Mouse (Mus musculus) hindbrain, embryonic 12.5 days (tissue): ENCODE results near the gene Chp2. TPM values are rescaled to one million over a fixed set of nuclear protein-coding genes. Genes with fewer than 3 reads are reported as not detected.
A peak's percentile ranks its signal among the peaks of the same experiment; 100 is the strongest.
"Not testable (repeated sequence)": the region's sequence is repeated elsewhere in the genome, so short reads cannot be mapped to it uniquely, and the experiment has no call there.

Source experiments
- ATAC-seq: fragments of 200-750 bp; cut with Nextera tagmentation; 2 replicates; pipeline ENCODE4 v1.8.0; 2017; ENCODE audit warnings: moderate TSS enrichment; ENCODE audit not compliant: low FRiP score
- H3K27ac ChIP-seq: fragments of 300-500 bp; sonication (generic); 2 replicates; pipeline ENCODE4 v1.5.1; 2016; ENCODE audit warnings: mild to moderate bottlenecking
- H3K27me3 ChIP-seq: fragments of 300-500 bp; sonication (generic); 2 replicates; pipeline ENCODE4 v1.6.1; 2016; ENCODE audit warnings: mild to moderate bottlenecking
- H3K36me3 ChIP-seq: fragments of 300-500 bp; sonication (generic); 2 replicates; pipeline ENCODE4 v1.6.1; 2016; ENCODE audit warnings: mild to moderate bottlenecking
- H3K4me1 ChIP-seq: fragments of 300-500 bp; sonication (generic); 2 replicates; pipeline ENCODE4 v1.6.1; 2016
- H3K4me2 ChIP-seq: fragments of 300-500 bp; sonication (generic); replicated peaks from 2 replicates; pipeline ENCODE4 v1.6.1; 2016; ENCODE audit warnings: mild to moderate bottlenecking
- H3K4me3 ChIP-seq: fragments of 300-500 bp; sonication (generic); 2 replicates; pipeline ENCODE4 v1.5.1; 2016; ENCODE audit warnings: mild to moderate bottlenecking
- H3K9ac ChIP-seq: fragments of 300-500 bp; sonication (generic); 2 replicates; pipeline ENCODE4 v1.6.1; 2016; ENCODE audit warnings: mild to moderate bottlenecking, moderate library complexity
- H3K9me3 ChIP-seq: fragments of 300-500 bp; sonication (generic); replicated peaks from 2 replicates; pipeline ENCODE4 v1.6.1; 2016; ENCODE audit warnings: mild to moderate bottlenecking
- WGBS: fragments of 180-500 bp; shearing (Covaris S2); methylation state at CpG from one replicate; pipeline ENCODE4 v1.1.7; 2016; 5-methylcytosine and 5-hydroxymethylcytosine counted together
- polyA plus RNA-seq: library from polyadenylated mRNA; unstranded; fragments of >200 nt; fragmentation: Nextera tagmentation; extraction: Ambion mirVana; gene quantifications from 2 replicates; pipeline ENCODE4 v1.2.1, GENCODE M21; 2016

Chp2 gene
- polyA plus RNA-seq, 1 experiment from 2014 or later = 0.28 TPM

- H3K27me3 ChIP-seq = no peaks in the 10 kb centered on the region
- WGBS = 83% methylated on average over 2 of the region's 2 CpGs
Observed at GRCm38 (mm10) chr7:122206121-122206520, 13.2 kb upstream of the Chp2 start.

GRCm38 (mm10) chr7:122208276-122209021 is 10.8 kb upstream of the Chp2 start:
- H3K27ac ChIP-seq = no peak overlapping the region
- no peaks in the 10 kb centered on the region for H3K27me3 ChIP-seq
- no peak overlapping the region for H3K9ac ChIP-seq
- H3K4me2 ChIP-seq = no peak overlapping the region
- no peaks in the 10 kb centered on the region for H3K9me3 ChIP-seq
- ATAC-seq = no peak
- H3K4me3 ChIP-seq = no peak overlapping the region
- no peaks in the 10 kb centered on the region for H3K4me1 ChIP-seq
- 61% methylated on average over 7 of the region's 7 CpGs for WGBS
- no peaks in the 10 kb centered on the region for H3K36me3 ChIP-seq

More at GRCm38 (mm10) chr7:122206121-122206520, 13.2 kb upstream of the Chp2 start:
- H3K4me3 ChIP-seq = no peak overlapping the region
- no peaks in the 10 kb centered on the region for H3K9me3 ChIP-seq
- no peak overlapping the region for H3K27ac ChIP-seq
- ATAC-seq = no peak
- no peaks in the 10 kb centered on the region for H3K36me3 ChIP-seq
- no peak overlapping the region for H3K9ac ChIP-seq
- no peak overlapping the region for H3K4me2 ChIP-seq
- H3K4me1 ChIP-seq = no peaks in the 10 kb centered on the region

GRCm38 (mm10) chr7:122226020-122226742 is 6.9 kb downstream of the Chp2 start:
- no peaks in the 10 kb centered on the region for H3K36me3 ChIP-seq
- H3K27me3 ChIP-seq = no peaks in the 10 kb centered on the region
- H3K9me3 ChIP-seq = no peaks in the 10 kb centered on the region
- no peak overlapping the region for H3K27ac ChIP-seq
- H3K4me2 ChIP-seq = no peak overlapping the region
- H3K4me1 ChIP-seq = no peaks in the 10 kb centered on the region
- no peak overlapping the region for H3K9ac ChIP-seq
- H3K4me3 ChIP-seq = no peak overlapping the region
- 74% methylated on average over 7 of the region's 7 CpGs for WGBS
- no peak for ATAC-seq

GRCm38 (mm10) chr7:122226744-122227143 is 7.4 kb downstream of the Chp2 start:
- H3K9me3 ChIP-seq = no peaks in the 10 kb centered on the region
- H3K4me2 ChIP-seq = no peak overlapping the region
- H3K27me3 ChIP-seq = no peaks in the 10 kb centered on the region
- no peaks in the 10 kb centered on the region for H3K4me1 ChIP-seq
- H3K36me3 ChIP-seq = no peaks in the 10 kb centered on the region
- no peak overlapping the region for H3K27ac ChIP-seq
- ATAC-seq = no peak
- WGBS = 88% methylated on average over 4 of the region's 4 CpGs
- no peak overlapping the region for H3K9ac ChIP-seq
- no peak overlapping the region for H3K4me3 ChIP-seq

GRCm38 (mm10) chr7:122229306-122229705 is 10.0 kb downstream of the Chp2 start:
- no peak for ATAC-seq
- no peaks in the 10 kb centered on the region for H3K36me3 ChIP-seq
- no peaks in the 10 kb centered on the region for H3K27me3 ChIP-seq
- H3K4me2 ChIP-seq = no peak overlapping the region
- H3K9me3 ChIP-seq = no peaks in the 10 kb centered on the region
- H3K27ac ChIP-seq = no peak overlapping the region
- WGBS = 53% methylated on average over 3 of the region's 3 CpGs
- no peak overlapping the region for H3K4me3 ChIP-seq
- H3K4me1 ChIP-seq = no peaks in the 10 kb centered on the region
- H3K9ac ChIP-seq = no peak overlapping the region

GRCm38 (mm10) chr7:122229916-122230315 is 10.6 kb downstream of the Chp2 start:
- H3K4me2 ChIP-seq = no peak overlapping the region
- H3K9ac ChIP-seq = no peak overlapping the region
- H3K36me3 ChIP-seq = no peaks in the 10 kb centered on the region
- H3K4me3 ChIP-seq = no peak overlapping the region
- H3K27ac ChIP-seq = no peak overlapping the region
- 63% methylated on average over 4 of the region's 4 CpGs for WGBS
- ATAC-seq = no peak
- no peaks in the 10 kb centered on the region for H3K27me3 ChIP-seq
- no peaks in the 10 kb centered on the region for H3K4me1 ChIP-seq
- H3K9me3 ChIP-seq = no peaks in the 10 kb centered on the region

- Histone ChIP-seq H3K27me3 (no peaks in the 10 kb centered on the region), H3K9me3 (no peaks in the 10 kb centered on the region), H3K4me2 (no peak overlapping the region), H3K27ac (no peak overlapping the region), H3K4me3 (no peak overlapping the region), H3K9ac (no peak overlapping the region), H3K36me3 (no peaks in the 10 kb centered on the region), H3K4me1 (no peaks in the 10 kb centered on the region)
- WGBS = 79% methylated on average over 4 of the region's 4 CpGs
- ATAC-seq = no peak
Observed at GRCm38 (mm10) chr7:122230866-122231265, 11.6 kb downstream of the Chp2 start.

GRCm38 (mm10) chr7:122238939-122239338 is 19.6 kb downstream of the Chp2 start:
- 0 out of 2 replicates have a peak, but pooled peaks cover 2% of the 10 kb centered on the region for H3K4me1 ChIP-seq
- 94% methylated on average over 2 of the region's 2 CpGs for WGBS
- H3K36me3 ChIP-seq = no peaks in the 10 kb centered on the region
- H3K4me2 ChIP-seq = no peak overlapping the region
- no peaks in the 10 kb centered on the region for H3K27me3 ChIP-seq
- no peak for ATAC-seq
- H3K4me3 ChIP-seq = no peak overlapping the region
- H3K27ac ChIP-seq = no peak overlapping the region
- no peaks in the 10 kb centered on the region for H3K9me3 ChIP-seq
- H3K9ac ChIP-seq = no peak overlapping the region

GRCm38 (mm10) chr7:122240413-122241119 is 21.3 kb downstream of the Chp2 start:
- 76% methylated on average over 6 of the region's 6 CpGs for WGBS
- Histone ChIP-seq H3K4me1 (0 out of 2 replicates have a peak, but pooled peaks cover 2% of the 10 kb centered on the region), H3K9me3 (no peaks in the 10 kb centered on the region)

GRCm38 (mm10) chr7:122242260-122242659 is 23.0 kb downstream of the Chp2 start:
- 0 out of 2 replicates have a peak, but pooled peaks cover 2% of the 10 kb centered on the region for H3K4me1 ChIP-seq
- H3K27me3 ChIP-seq = no peaks in the 10 kb centered on the region
- H3K36me3 ChIP-seq = no peaks in the 10 kb centered on the region
- ATAC-seq = no peak
- no peak overlapping the region for H3K4me3 ChIP-seq
- no peak overlapping the region for H3K9ac ChIP-seq
- 41% methylated on average over 1 of the region's 1 CpGs for WGBS
- no peak overlapping the region for H3K27ac ChIP-seq
- no peaks in the 10 kb centered on the region for H3K9me3 ChIP-seq
- no peak overlapping the region for H3K4me2 ChIP-seq

More at GRCm38 (mm10) chr7:122240413-122241119, 21.3 kb downstream of the Chp2 start:
- Histone ChIP-seq H3K36me3 (no peaks in the 10 kb centered on the region), H3K9ac (no peak overlapping the region), H3K4me3 (no peak overlapping the region), H3K4me2 (no peak overlapping the region), H3K27ac (no peak overlapping the region), H3K27me3 (no peaks in the 10 kb centered on the region)
- no peak for ATAC-seq

- not testable (repeated sequence) for H3K4me3 ChIP-seq, H3K9me3 ChIP-seq, H3K27ac ChIP-seq, H3K9ac ChIP-seq, H3K4me1 ChIP-seq, ATAC-seq, H3K36me3 ChIP-seq, H3K27me3 ChIP-seq, H3K4me2 ChIP-seq
Observed at GRCm38 (mm10) chr7:122242744-122243143, 23.4 kb downstream of the Chp2 start.

GRCm38 (mm10) chr7:122244166-122244565 is 24.9 kb downstream of the Chp2 start:
- WGBS = 33% methylated on average over 7 of the region's 7 CpGs
- H3K4me2 ChIP-seq = no peak overlapping the region
- ATAC-seq = peak; percentile 46; the same call in 1 of the 2 replicates

More at GRCm38 (mm10) chr7:122244166-122244565, 24.9 kb downstream of the Chp2 start:
- Histone ChIP-seq H3K9ac (no peak overlapping the region), H3K4me1 (0 out of 2 replicates have a peak, but pooled peaks cover 2% of the 10 kb centered on the region), H3K36me3 (no peaks in the 10 kb centered on the region), H3K27me3 (no peaks in the 10 kb centered on the region), H3K4me3 (no peak overlapping the region), H3K27ac (no peak overlapping the region), H3K9me3 (no peaks in the 10 kb centered on the region)
